Mouse (Mus musculus) CD8-positive naive resting alpha-beta T cell, adult 2 months (primary cell): Measurements from ENCODE around the gene Gm1043.

Experiments
- DNase-seq, 2 experiments: peaks; one replicate each; pipeline ENCODE4 v3.0.0; 2022; ENCODE audit warnings: low read depth in 2 of 2, low spot score in 2 of 2

The Gm1043 gene

DNA sequence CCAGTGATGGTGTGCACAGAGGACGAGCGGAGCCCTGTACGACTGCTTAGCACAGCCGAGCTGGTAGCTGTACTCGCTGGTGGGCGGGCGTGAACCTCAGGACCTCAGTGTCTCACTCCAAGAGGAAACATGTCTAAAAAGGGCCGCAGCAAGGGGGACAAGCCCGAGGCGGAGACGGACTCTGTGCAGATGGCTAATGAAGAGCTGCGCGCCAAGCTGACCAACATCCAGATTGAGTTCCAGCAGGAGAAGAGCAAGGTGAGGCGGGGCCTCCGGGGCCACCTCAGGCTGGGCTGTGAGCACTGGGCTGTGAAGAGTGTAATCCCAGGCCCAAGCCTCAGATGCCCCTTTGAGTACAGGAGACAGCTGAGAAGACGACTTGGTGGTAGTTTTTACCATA is at the start of gene Gm1043:
TSS of gene Gm1043 (plus strand) at position 130 of the 400 bp plus-strand sequence.
- DNase-seq, result no peak

DNA sequence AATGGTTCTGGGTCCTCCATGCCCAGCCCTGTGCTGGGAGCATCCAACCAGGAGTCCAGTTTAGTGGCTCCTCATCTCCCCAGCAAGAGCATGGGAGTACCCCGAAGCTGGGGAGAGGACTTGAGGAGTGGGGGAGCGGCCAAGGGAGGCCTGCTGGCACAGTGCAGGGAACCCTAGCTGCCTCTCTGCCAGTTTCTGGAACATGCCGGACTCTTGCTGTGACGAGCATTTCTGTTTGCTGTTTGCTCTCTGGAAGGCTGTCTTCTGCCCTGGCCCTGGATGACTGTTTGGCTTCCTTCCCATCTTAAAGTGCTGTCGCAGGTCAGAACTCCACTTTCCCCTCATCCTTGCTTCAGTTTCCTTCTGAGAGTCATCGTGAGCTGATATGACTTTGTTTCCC is 49.3 kb upstream of the Gm1043 start:
- no peak for DNase-seq

DNA sequence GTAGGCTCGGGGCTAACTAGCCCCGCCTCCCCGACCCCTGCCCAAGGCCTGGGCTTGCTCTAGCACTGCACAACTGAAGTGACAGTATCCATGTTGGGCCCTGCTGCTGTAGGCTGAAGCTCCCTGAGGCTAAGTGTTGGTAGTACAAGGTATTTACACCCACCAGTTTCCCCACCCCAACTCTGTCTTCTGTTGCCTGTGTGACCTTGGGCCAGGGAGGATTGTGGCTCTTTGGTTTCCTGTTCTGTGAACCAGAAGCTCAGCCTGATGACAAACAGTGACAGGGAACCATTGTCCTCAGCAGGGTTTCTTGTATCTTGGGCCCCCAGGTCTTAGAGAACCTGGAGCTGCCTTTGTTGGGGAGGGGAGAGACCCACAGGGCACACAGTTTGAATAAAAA is 48.3 kb upstream of the Gm1043 start:
- DNase-seq, result peak; percentile 44 to 51

DNA sequence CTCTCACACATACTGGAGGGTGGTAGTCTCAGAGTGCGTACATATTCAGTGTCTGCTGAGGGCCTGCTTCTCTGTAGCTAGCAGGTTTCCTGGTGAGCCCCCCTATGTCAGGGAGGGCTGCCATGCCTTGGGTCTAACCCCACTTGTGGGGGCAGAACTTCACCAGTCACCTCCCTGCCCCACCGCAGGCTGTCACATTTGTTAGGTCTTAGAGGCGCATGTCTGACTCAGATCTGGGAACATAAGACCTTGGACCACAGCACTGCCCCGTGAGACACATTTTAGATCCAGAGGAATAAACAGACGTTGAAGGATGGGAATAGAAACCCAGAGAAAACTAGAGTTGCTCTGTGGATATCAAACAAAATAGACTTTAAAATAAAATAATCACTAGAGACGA is 45.3 kb upstream of the Gm1043 start:
- DNase-seq, result no peak

DNA sequence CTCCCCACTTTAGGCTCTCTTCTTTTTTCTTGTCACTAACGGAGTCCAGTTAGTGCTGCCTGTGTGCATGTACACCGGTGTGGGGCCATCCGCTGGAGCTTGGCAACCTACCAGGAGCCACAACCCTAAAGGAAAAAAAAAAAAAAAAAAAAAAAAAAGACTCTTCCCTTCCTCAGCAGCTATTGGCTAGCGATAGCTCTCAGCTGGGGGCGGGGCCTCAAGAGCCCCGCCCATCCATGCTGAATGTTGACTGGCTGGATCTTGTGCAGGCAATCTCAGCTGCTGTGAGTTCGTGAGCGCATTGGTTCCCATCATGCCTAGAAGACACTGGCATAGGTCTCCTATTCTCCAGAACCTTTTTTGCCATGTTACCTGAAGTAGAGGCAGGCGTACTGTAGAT is 44.5 kb upstream of the Gm1043 start:
- no peak for DNase-seq

DNA sequence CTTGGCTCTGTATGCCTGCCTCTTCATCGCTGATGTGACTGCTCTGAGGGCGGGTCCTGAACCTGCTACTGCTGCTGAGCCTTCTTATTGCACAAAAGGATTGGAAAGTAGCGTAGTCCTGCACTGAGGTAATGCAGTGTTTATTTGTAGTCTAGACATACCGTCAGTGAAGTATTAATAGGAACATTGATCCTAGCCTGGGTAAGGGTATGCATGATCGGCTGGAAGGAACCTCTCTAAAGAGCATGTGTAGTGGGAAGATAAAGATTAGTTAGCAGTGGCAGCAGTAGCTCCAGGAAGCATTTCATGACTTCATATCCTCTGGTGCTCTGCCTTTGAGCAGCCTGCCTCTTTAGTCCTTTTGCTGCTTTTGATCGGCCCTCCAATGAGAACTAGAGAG is 43.5 kb upstream of the Gm1043 start:
- DNase-seq, result no peak

DNA sequence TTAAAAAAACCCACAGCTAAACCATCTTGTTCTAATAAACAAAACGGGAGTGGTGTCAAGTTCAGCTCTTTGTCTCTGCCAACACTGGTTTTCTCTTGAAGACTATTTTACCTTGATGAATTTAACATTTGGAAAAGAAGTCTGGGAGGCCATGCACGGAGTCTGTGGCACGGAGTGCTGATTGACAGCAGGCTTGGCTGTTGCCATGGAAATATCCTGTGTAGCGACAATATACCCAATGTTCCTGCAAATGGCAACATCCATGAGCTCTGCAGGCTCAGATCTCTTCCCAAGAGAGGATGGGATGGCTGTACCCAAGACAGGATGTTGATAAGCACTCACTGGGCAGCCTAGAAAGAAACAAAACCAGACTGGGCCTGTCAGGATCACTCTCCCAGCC is 42.2 kb upstream of the Gm1043 start:
- DNase-seq, result no peak

DNA sequence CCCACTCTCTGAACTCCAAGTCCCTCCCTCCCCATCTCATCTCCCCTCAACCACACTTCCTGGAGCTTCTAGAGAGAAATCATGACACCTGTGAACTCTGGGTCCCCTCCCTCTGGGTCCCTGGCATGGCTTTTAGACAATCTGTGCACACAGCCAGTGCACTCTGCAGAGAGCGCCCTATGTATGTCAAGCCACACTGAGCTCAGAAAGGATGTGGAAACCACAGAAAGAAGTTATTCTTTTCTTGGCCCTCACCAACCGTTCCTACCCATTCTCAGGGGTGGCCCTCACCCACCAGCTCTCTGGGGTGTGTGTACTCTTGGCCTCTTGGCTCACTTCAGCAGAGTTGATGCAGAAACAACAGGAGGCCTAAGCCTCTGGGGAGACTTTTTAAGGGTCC is 40.4 kb upstream of the Gm1043 start:
- peak; percentile 69 to 72 for DNase-seq

DNA sequence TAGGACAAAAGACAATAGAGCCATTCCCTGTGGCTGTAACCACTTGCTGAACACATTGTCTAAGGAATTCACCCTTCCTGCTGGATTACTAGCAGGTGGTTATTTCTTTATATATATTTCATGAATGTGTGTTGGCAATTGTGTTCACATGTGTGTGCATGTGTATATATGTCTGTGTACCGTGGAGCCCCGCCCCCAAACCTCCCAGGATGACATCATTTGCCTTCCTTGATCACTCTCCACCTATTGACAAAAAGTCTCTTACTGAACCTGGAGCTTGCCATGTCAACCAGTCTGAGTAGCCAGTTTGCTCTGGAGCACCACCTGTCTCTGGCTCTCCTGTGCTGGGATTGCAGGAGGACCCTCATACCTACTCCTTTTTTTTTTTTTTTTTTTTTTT is 39.6 kb upstream of the Gm1043 start:
- DNase-seq, result peak in 1 of 2 experiments; percentile 42

DNA sequence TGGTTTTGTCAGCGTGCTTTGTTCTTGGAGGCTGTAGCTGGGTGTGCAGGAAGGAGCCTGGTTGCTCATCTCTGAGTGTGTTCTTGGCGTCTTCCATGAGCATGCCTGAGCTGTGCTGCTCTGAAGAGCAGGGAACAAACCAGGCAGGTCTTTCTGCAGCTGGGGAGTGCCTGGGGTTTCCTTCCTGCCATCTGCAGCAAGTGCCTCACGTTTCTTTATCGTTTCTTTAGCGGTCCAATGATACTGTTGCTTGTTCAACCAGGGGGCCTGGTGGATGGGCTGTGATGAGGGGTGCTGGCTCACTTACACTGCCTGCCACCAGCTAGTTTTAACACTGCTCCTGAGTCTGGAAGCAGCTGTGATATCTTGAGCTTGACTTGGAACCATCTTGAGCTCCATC is 38.4 kb upstream of the Gm1043 start:
- no peak for DNase-seq

DNA sequence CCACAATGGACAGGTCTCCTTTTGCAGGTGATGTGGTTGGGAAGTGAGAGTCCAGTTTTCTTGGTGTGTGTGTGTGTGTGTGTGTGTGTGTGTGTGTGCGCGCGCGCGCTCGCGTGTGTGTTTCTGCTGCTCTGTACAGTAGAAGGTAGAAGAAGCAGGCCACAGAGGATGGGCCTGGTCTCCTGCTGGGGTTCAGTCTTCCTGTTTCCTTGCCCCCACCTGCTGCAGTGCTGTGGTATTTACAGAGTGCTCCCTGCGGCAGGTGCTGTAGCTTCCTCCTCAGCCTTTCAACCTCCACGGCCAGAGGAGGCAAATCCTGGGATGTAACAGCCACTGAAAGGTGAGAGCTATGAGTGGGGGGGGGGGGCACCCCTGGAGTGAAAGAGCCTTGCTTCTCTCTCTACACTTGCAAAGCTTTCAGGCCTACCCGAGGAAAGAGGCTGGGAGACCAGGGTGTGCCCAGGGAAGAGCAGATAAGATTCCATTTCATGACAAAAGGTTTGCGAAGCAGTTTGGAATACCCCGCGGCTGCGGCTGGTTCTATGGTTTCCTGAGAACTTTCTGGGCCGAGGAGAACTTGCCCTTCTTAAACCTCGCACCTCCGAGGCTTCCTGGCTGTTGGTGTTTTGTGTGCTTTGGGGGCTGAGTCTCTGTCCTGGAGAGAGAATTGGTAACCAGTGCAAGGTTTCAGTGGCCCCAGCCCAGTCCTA is 37.8 kb upstream of the Gm1043 start:
- peak; percentile 45 to 47 for DNase-seq

DNA sequence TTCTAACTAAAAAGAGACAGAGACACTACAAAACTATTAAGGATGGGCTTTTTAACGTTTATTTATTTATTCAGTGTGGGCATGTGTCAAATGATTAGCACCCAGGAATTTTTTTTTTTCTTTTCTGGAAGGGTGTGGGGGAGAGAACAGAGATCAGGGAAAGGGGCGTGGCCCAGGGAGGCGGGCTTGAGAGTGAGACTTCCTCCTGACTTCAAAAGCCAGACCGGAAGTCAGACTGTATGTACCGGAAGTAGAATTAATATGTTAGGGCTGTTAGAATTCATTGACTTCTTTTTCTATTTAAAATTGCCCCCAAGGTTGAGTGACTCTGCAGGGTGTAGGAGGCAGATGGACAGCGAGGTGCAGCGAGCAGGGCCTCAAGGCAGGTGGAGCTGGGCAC is 37.2 kb upstream of the Gm1043 start:
- peak in 1 of 2 experiments; percentile 57 for DNase-seq

DNA sequence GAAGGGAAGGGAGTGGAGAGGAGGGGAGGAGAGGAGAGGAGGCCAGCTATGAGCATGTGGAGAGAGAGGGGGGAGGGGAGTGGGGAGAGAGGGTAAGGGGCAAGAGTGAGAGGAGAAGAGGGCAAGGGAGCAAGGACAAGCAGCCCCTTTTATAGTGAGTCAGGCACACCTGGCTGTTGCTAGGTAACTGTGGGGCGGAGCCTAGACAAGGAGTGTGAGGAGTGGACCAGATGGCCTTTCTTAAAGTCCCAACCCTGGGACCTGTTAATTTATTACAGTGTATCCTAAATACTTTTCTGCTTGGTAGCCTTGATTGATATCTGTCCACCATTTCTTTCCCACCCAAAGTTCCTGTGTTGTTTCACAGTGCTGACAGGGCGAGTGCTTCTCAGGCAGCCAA is 36.1 kb upstream of the Gm1043 start:
- no peak for DNase-seq

DNA sequence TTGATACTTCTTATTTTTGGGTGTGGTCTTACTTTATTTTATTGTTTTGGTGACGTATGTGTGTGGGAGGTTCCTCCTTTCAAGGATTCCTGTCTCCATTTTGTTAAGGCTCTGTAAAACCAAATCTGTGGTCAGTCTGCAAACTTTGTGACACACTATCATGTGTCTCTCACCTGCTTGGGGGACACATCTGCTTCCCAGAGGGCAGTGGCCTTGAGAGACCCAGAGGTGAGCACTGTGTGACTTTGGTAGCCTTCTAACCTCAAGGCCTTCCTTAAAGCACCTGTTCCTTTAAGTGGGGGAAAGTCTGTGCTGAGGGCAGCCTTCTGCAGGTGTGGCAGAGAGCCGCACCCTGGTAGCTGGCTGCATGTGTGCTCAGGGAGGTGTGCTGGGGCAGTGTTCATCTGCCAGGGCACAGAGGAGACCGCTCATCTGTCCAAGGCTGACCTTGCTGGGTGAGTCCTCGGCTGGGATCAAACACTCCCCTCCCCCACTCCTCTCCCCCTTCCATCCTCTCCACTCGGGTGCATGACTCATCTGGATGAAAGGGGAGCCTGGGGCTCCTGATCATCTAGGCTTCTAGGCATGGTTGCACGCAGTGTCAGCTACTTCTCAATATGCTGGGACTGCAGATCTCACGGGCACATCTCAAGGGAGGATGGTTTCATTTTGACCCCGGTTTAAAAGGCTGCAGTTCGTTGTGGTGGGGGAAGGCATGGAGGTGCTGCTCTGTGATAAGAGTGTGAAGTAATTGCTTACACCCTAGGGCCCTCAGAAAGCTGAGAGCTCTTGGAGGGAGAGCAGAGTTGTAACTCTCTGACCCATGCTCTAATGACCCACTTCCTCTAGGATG is 34.4 kb upstream of the Gm1043 start:
- DNase-seq, result peak in 1 of 2 experiments; percentile 47

DNA sequence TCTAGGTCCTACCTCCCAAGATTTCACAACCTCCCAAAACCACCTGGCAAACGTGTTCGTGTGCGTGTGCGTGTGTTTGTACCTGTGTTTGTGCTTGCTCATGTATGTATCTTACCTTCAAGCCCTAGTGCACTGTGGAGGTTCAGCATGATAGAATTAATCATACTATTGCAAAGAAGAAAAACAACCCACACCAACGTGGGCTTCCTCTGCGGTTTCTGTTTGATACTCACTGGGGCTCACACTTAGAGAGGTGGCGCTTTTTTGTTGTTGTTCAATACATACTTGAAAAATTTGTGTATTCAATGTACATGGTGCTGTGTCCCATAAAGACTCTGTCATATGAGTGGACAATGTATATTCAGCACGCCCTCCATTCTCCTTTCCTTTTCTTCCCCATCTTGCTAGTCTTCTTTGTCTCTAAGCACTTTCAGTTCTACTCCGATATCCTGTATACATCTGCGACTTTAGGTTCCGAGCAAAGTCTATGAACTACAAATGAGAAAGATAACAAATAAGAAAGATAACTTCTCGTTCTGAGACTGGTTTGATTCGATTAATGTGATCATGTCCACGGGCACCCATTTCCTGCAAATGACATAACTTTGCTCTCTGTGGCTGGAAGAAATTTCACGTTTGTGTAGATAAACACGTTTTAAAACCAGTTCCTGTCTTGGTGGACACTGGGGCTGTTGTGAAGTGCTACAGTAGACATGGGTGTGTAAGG is 33.6 kb upstream of the Gm1043 start:
- DNase-seq, result peak; percentile 37 to 54

DNA sequence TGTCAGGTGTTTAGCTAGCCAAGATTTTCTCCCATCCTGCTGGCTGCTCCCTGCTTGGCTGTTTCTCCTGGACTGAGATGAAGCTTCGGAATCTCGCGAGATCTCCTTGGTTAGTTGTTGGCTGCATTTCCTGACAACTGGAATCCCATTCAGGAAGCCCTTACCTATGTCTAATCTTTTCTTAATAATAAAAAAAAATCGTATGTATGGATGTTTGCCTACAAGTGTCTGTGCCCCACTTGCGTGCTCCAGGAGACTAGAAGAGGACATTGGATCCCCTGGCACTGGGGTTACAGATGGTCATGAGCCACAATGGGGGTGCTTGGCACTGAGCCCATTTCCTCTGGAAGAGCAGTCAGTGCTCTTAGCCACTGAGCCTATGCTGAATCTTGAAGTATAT is 32.3 kb upstream of the Gm1043 start:
- DNase-seq, result no peak

DNA sequence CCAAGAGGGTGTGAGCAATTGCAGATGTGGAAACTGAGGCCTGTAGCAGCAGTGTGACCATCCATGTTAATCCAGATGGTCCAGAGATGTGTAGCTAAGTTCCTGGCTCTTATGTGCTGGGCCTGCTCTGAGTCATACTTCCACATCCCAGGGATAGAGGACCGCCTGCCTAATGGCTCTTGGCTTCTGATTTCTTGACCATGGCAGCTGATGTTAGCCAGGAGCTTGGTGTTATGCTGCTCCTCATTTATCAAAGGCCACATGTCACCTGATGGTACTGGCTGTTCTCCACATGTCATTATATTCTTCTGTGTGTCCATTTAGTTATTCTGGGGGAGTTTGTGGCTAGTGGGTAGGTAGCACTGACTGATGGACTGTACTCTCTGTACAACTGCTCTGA is 29.4 kb upstream of the Gm1043 start:
- DNase-seq, result no peak

DNA sequence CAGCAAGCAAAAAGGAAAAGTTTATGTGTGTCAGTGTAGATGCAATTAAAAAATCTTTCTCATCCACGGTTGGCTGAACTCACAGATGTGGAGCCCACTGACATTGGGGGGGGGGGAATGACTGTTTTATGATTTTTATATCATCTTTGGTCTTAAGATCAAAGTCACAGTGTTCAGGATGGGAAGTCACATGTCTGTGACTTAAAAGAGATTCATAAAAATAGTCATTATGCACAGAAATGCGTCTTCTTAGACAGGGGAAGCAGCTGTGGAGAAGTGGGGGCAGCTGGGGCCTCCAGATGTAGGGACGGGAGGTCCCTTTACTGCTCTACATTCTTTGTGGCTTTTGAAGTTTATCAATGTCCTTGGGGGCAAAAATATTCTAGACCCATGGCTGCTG is 28.7 kb upstream of the Gm1043 start:
- peak in 1 of 2 experiments; percentile 32 for DNase-seq

DNA sequence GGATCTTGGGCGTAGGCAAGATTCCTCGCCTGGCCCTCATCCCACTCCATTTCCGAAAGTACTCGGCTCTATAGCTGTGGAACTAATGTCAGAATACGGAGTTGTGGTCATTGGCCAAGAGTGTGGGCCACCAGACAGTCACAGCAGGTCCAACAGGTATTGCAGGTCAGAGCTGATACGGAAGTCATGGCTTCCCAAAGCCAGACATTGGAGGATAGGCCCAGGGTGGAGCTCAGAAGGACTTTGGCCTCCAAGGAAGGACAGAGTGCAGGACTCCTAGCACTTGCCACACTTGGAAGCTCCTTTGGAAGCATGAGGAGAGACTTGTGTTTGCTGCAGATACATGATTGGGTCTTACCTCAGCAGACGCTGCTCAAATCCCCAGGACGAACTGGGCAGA is 23.6 kb upstream of the Gm1043 start:
- no peak for DNase-seq

DNA sequence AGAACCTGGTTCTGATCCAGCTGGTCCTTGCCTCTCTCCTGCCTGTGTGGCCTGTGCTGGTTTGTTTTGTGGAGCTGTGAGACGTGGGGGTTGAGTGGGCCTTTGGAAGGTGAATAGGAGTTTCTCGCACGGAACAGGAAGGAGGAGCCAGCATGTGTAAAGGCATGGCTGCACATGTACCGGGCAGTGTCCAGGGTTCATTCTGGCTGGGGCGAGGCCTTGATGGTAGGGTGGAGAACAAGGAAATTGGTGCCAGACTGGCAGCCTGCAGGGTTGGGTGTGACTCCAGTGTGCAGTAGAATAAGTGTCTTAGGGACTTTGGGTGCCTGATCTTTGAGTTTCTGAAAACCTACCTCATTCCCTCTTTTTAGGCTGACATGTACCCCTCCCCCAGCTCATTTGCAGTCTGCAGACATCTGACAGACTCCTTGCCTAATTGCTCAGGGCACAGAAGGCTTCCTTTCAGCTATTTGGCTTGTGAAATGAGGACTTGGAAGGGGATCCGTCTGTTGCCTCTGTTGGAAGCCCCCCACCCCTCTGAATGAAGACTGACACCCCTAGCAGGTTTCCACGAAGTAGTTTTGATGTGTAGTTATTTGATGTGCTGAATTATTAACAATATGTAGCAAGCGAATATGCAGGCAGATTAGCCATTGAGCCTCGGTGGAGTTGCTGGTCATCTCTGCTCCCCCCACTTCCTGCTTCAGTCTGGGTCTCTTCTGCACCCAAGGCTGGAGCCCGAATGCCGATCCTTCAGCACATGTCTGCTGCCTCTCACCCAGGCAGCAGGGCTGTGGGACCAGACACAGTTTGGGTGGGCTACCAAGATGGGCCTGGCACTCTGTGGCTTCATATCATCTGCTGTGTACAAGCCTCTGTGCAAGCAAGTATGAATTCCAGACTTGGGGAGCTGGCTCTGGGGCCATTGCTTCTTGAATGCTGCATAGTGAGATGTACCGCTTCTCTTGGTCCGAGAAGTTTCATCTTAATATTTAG is 20.4 kb upstream of the Gm1043 start:
- DNase-seq, result no peak
